Comparison of ENCODE assay signal across 11 mouse cellular contexts in genomic region chr7:49400463-49400862, GRCm38 (mm10).
DNase-seq lines count a peak whose midpoint lies in the region; ATAC-seq and TF ChIP-seq lines count a peak whose summit lies in the region.
"Had no signal": no experiment of that assay in that cellular context is flagged by ENCODE, and none has a peak within 500 bp of the region (broad histone marks: within the 10 kb centered on the region; RNA-seq: fewer than 3 reads in every experiment).

No protein-coding gene starts in this region.

- no peak for DNase-seq in left cerebral cortex, adult 2 months (ENCODE audit: extremely low spot score in 1 of 2, low spot score in 2 of 2)
- no peak for DNase-seq in left cerebral cortex, postnatal 10 days (ENCODE audit: extremely low spot score in 1 of 2, low spot score in 2 of 2)
- no peak for DNase-seq in left cerebral cortex, adult 11 months (ENCODE audit: low spot score)
- DNase-seq in thymus, adult 2 months = no peak
- DNase-seq in layer of hippocampus, adult 18-20 months (ENCODE audit: low spot score in 2 of 2) = no peak
- DNase-seq: cerebellum, postnatal 14 days had no signal

- TF ChIP-seq POLR2A in small intestine, adult 2 months (IDR thresholded peaks at IDR 0.05; ENCODE audit: low read depth, low read length) = no peak
- TF ChIP-seq POLR2A in thymus, adult 2 months (IDR thresholded peaks at IDR 0.05; ENCODE audit: control insufficient read depth, extremely low read depth, insufficient read depth, low read length, poor library complexity) = no peak

- no peak overlapping the region for H3K9ac ChIP-seq in embryonic facial prominence, embryonic 15.5 days
- peak overlapping the region; percentile 1; the same call in 1 of the 2 replicates for H3K9ac ChIP-seq in intestine, postnatal 0 days (ENCODE audit: low read depth, low read length)
- H3K9ac ChIP-seq: forebrain, embryonic 13.5 days; heart, embryonic 13.5 days had no signal

- H3K9me3 ChIP-seq in embryonic facial prominence, embryonic 15.5 days (replicated peaks) = no peaks in the 10 kb centered on the region
- no peaks in the 10 kb centered on the region for H3K9me3 ChIP-seq in intestine, postnatal 0 days (ENCODE audit: control insufficient read depth)
- H3K9me3 ChIP-seq: forebrain, embryonic 13.5 days; heart, embryonic 13.5 days had no signal

- peak; percentile 32; the same call in 1 of the 2 replicates for ATAC-seq in embryonic facial prominence, embryonic 15.5 days (ENCODE audit: insufficient number of reproducible peaks, low FRiP score, low TSS enrichment, low read depth)
- peak; percentile 75 for ATAC-seq in intestine, postnatal 0 days
- ATAC-seq: forebrain, embryonic 13.5 days had no signal

- no peaks in the 10 kb centered on the region for H3K27me3 ChIP-seq in embryonic facial prominence, embryonic 15.5 days
- H3K27me3 ChIP-seq in intestine, postnatal 0 days (replicated peaks; ENCODE audit: control insufficient read depth, insufficient read depth, low read length) = no peaks in the 10 kb centered on the region
- H3K27me3 ChIP-seq in small intestine, adult 2 months (ENCODE audit: control insufficient read depth, insufficient read depth, low read length) = no peaks in the 10 kb centered on the region
- no peaks in the 10 kb centered on the region for H3K27me3 ChIP-seq in thymus, adult 2 months (ENCODE audit: control insufficient read depth, insufficient read depth, low read length)
- H3K27me3 ChIP-seq: forebrain, embryonic 13.5 days; heart, embryonic 13.5 days had no signal

- H3K4me1 ChIP-seq in embryonic facial prominence, embryonic 15.5 days = peaks cover 44% of the 10 kb centered on the region
- 0 out of 2 replicates have a peak, but pooled peaks cover 6% of the 10 kb centered on the region for H3K4me1 ChIP-seq in intestine, postnatal 0 days (replicated peaks; ENCODE audit: control insufficient read depth, insufficient read depth, low read length)
- H3K4me1 ChIP-seq in small intestine, adult 2 months (ENCODE audit: control insufficient read depth, insufficient read depth, insufficient read length, low read length) = peaks cover 27% of the 10 kb centered on the region; the same call in 1 of the 2 replicates
- peaks cover 15% of the 10 kb centered on the region for H3K4me1 ChIP-seq in thymus, adult 2 months (replicated peaks; ENCODE audit: control insufficient read depth, insufficient read depth, low read length)

- 63% methylated on average over 19 of the region's 19 CpGs for WGBS in embryonic facial prominence, embryonic 15.5 days
- WGBS in intestine, postnatal 0 days = 42% methylated on average over 19 of the region's 19 CpGs
- 38% methylated on average over 19 of the region's 19 CpGs for WGBS in small intestine, adult 2 months
- 89% methylated on average over 19 of the region's 19 CpGs for WGBS in thymus, adult 2 months

- H3K4me2 ChIP-seq in embryonic facial prominence, embryonic 15.5 days (replicated peaks) = 0 out of 2 replicates have a peak overlapping the region, but pooled peaks have one; percentile 28
- H3K4me2 ChIP-seq in intestine, postnatal 0 days (replicated peaks; ENCODE audit: low read depth) = peak overlapping the region; percentile 45
- H3K4me2 ChIP-seq: forebrain, embryonic 13.5 days; heart, embryonic 13.5 days had no signal

- no peaks in the 10 kb centered on the region for H3K36me3 ChIP-seq in embryonic facial prominence, embryonic 15.5 days
- peaks cover 15% of the 10 kb centered on the region; the same call in 1 of the 2 replicates for H3K36me3 ChIP-seq in intestine, postnatal 0 days (ENCODE audit: control insufficient read depth, insufficient read depth)
- H3K36me3 ChIP-seq in small intestine, adult 2 months (ENCODE audit: control insufficient read depth, insufficient read depth, low read length) = no peaks in the 10 kb centered on the region
- no peaks in the 10 kb centered on the region for H3K36me3 ChIP-seq in thymus, adult 2 months (ENCODE audit: control insufficient read depth, insufficient read depth, low read length)
- H3K36me3 ChIP-seq: heart, embryonic 13.5 days had no signal

- H3K27ac ChIP-seq in left cerebral cortex, adult 2 months = 0 out of 2 replicates have a peak overlapping the region, but pooled peaks have one; percentile 34
- peak overlapping the region; percentile 39; the same call in 1 of the 2 replicates for H3K27ac ChIP-seq in embryonic facial prominence, embryonic 15.5 days (replicated peaks)
- no peak overlapping the region; the same call in 1 of the 2 replicates for H3K27ac ChIP-seq in intestine, postnatal 0 days (ENCODE audit: low read depth, low read length)
- H3K27ac ChIP-seq in small intestine, adult 2 months (ENCODE audit: insufficient read depth, low read depth, low read length) = peak overlapping the region; percentile 80
- no peak overlapping the region for H3K27ac ChIP-seq in thymus, adult 2 months (ENCODE audit: control insufficient read depth, insufficient read depth, low read length)
- H3K27ac ChIP-seq: forebrain, embryonic 13.5 days; heart, embryonic 13.5 days had no signal

- H3K4me3 ChIP-seq in left cerebral cortex, adult 2 months = no peak overlapping the region
- H3K4me3 ChIP-seq in embryonic facial prominence, embryonic 15.5 days (replicated peaks) = no peak overlapping the region
- no peak overlapping the region for H3K4me3 ChIP-seq in intestine, postnatal 0 days (ENCODE audit: low read depth, low read length)
- peak overlapping the region; percentile 60 for H3K4me3 ChIP-seq in small intestine, adult 2 months (ENCODE audit: low read depth, low read length)
- no peak overlapping the region for H3K4me3 ChIP-seq in thymus, adult 2 months (ENCODE audit: control insufficient read depth, insufficient read depth, low read length)
- H3K4me3 ChIP-seq: forebrain, embryonic 13.5 days; heart, embryonic 13.5 days had no signal

- TF ChIP-seq CTCF in left cerebral cortex, adult 2 months (IDR thresholded peaks at IDR 0.05) = no peak
- no peak for TF ChIP-seq CTCF in intestine, postnatal 0 days (IDR thresholded peaks at IDR 0.05; ENCODE audit: low read depth)
- no peak for TF ChIP-seq CTCF in small intestine, adult 2 months (IDR thresholded peaks at IDR 0.05; ENCODE audit: extremely low read depth, insufficient read length, insufficient replicate concordance, low read depth, low read length)
- TF ChIP-seq CTCF in thymus, adult 2 months (IDR thresholded peaks at IDR 0.05; ENCODE audit: borderline replicate concordance, control insufficient read depth, extremely low read depth, insufficient read depth, low read length, poor library complexity) = no peak

- intact Hi-C loops in left cerebral cortex, adult 2 months (cut with DNase I) = no loop called here
- intact Hi-C loops in left cerebral cortex, postnatal 10 days (cut with DNase I) = no loop called here

Comparison
In these comparisons a context has a peak if more than half of its experiments do, and no peak if none do; other contexts are left out.
1. H3K27ac ChIP-seq: peak in left cerebral cortex, adult 2 months (single experiment), embryonic facial prominence, embryonic 15.5 days (single experiment) and small intestine, adult 2 months (single experiment); none in intestine, postnatal 0 days (single experiment) and thymus, adult 2 months (single experiment).